ENCODE assay signal across 12 mouse cellular contexts in the genomic region with DNA sequence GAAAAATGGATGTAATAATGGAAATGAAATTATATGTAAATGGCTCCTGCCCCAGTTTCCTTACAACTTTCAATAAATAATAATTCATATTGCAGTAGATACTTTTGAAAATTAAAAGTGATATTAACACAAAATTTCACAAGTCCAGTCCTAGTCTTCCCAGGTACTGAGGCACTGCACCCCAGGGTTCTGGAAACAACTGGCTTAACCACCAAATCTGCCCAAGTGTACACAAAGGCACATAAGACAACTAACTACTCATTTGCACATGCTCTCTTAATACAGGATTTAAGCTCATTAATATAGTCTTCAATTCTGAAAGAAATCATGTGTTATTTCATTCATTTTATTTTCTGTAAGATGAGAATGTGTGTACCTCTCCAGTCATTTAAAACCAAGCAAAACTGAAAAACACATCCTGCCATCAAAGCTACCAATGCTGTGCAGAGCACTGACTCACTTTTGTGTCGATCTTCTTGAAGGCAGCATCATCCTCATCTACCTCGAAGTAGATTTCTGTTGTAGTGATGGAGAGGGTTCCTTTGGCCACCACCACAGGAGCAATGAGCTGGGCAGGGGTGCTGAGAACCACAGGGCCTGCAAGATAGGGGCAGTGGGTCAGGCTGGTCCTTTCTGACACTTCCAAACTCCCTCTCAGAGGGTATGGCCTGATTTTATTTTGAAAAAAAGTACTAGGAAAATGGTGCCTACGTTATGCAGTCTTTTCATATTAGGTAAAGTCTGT. TPM values are rescaled to one million over a fixed set of nuclear protein-coding genes. Genes with fewer than 3 reads are reported as not detected.
DNase-seq lines count a peak whose midpoint lies in the region; ATAC-seq lines count a peak whose summit lies in the region.
"Had no signal": no experiment of that assay in that cellular context is flagged by ENCODE, and none has a peak within 500 bp of the region (broad histone marks: within the 10 kb centered on the region; RNA-seq: fewer than 3 reads in every experiment).

No protein-coding gene starts in this region.

- ATAC-seq in hindbrain, embryonic 16.5 days: no peak
- ATAC-seq in neural tube, embryonic 12.5 days (ENCODE audit: low FRiP score, low read depth): no peak

- H3K4me2 ChIP-seq in hindbrain, embryonic 16.5 days (ENCODE audit: low read length): peak overlapping the region; percentile 85
- H3K4me2 ChIP-seq in neural tube, embryonic 12.5 days (replicated peaks): peak overlapping the region; percentile 70
- H3K4me2 ChIP-seq: liver, embryonic 13.5 days had no signal

- H3K36me3 ChIP-seq in hindbrain, embryonic 16.5 days (ENCODE audit: control insufficient read depth, insufficient read depth, low read length): no peaks in the 10 kb centered on the region
- no peaks in the 10 kb centered on the region for H3K36me3 ChIP-seq in neural tube, embryonic 12.5 days
- H3K36me3 ChIP-seq: liver, embryonic 13.5 days had no signal

- no peaks in the 10 kb centered on the region for H3K27me3 ChIP-seq in hindbrain, embryonic 16.5 days (replicated peaks; ENCODE audit: control insufficient read depth, insufficient read depth, low read length)
- peaks cover 36% of the 10 kb centered on the region for H3K27me3 ChIP-seq in neural tube, embryonic 12.5 days (replicated peaks)

- peak overlapping the region; percentile 47 for H3K4me3 ChIP-seq in hindbrain, embryonic 16.5 days (ENCODE audit: low read length)
- peak overlapping the region; percentile 23 for H3K4me3 ChIP-seq in neural tube, embryonic 12.5 days
- H3K4me3 ChIP-seq: liver, embryonic 13.5 days had no signal

- peaks cover 5% of the 10 kb centered on the region for H3K4me1 ChIP-seq in hindbrain, embryonic 16.5 days (ENCODE audit: control insufficient read depth, insufficient read depth, low read depth, low read length)
- peaks cover 22% of the 10 kb centered on the region for H3K4me1 ChIP-seq in neural tube, embryonic 12.5 days

- peak overlapping the region; percentile 97 for H3K27ac ChIP-seq in hindbrain, embryonic 16.5 days (ENCODE audit: low read depth, low read length)
- H3K27ac ChIP-seq in neural tube, embryonic 12.5 days: peak overlapping the region; percentile 53; the same call in 1 of the 2 replicates
- H3K27ac ChIP-seq: liver, embryonic 13.5 days had no signal

- peak; percentile 66 for DNase-seq in heart, adult 11 months
- no peak for DNase-seq in heart, adult 18-20 months
- DNase-seq in cerebellum, postnatal 36 days: peak; percentile 33 to 59
- DNase-seq in layer of hippocampus, adult 11-12 months (ENCODE audit: low spot score): no peak
- DNase-seq in kidney, postnatal 4 days: no peak
- no peak for DNase-seq in thymus, postnatal 0 days (ENCODE audit: low spot score)
- DNase-seq: kidney, postnatal 36 days; liver, embryonic 13.5 days; right cerebral cortex, postnatal 14 days; thymus, postnatal 4 days had no signal

- 22% methylated on average over 3 of the region's 3 CpGs for WGBS in hindbrain, embryonic 16.5 days
- 15% methylated on average over 3 of the region's 3 CpGs for WGBS in neural tube, embryonic 12.5 days

- peak overlapping the region; percentile 66 for H3K9ac ChIP-seq in hindbrain, embryonic 16.5 days (ENCODE audit: low read depth, low read length)
- H3K9ac ChIP-seq in neural tube, embryonic 12.5 days: peak overlapping the region; percentile 39; the same call in 1 of the 2 replicates
- H3K9ac ChIP-seq: liver, embryonic 13.5 days had no signal

- no peaks in the 10 kb centered on the region for H3K9me3 ChIP-seq in hindbrain, embryonic 16.5 days (ENCODE audit: control insufficient read depth, low read length)
- no peaks in the 10 kb centered on the region for H3K9me3 ChIP-seq in neural tube, embryonic 12.5 days
- H3K9me3 ChIP-seq: liver, embryonic 13.5 days had no signal

RNA-seq across cellular contexts. Expression of a gene that starts 3.8 kb away (rescaled TPM):
- total RNA-seq in heart, adult 18-20 months (2021): under 1 TPM in 1 of 2 experiments, not detected in 1; 0.10 TPM
- 160 TPM in 2 replicates for polyA plus RNA-seq in hindbrain, embryonic 16.5 days (2015; fragmentation: Nextera tagmentation; extraction: Ambion mirVana)
- polyA plus RNA-seq in neural tube, embryonic 12.5 days (2016; fragmentation: Nextera tagmentation; extraction: Ambion mirVana): 52.0 and 57.1 TPM in 2 replicates
- polyA plus RNA-seq in thymus, postnatal 0 days (2015; fragmentation: Nextera tagmentation; extraction: Ambion mirVana): 0.55 and 0.56 TPM in 2 replicates

Comparison
In these comparisons a context has a peak if more than half of its experiments do, and no peak if none do; other contexts are left out.
1. DNase-seq: peak in heart, adult 11 months (single experiment) and cerebellum, postnatal 36 days (2 of 2); none in heart, adult 18-20 months (0 of 2), layer of hippocampus, adult 11-12 months (single experiment), kidney, postnatal 4 days (0 of 2) and thymus, postnatal 0 days (single experiment).
2. RNA of a gene that starts 3.8 kb away (polyA plus RNA-seq): 160 TPM in hindbrain, embryonic 16.5 days and 52.0 to 57.1 TPM in neural tube, embryonic 12.5 days; 0.55 to 0.56 TPM in thymus, postnatal 0 days; every median in the first group is over 10 times any median in the second.